Mouse (Mus musculus) hindbrain, embryonic 11.5 days (tissue): Measurements from ENCODE around the gene Gm9789. TPM values are rescaled to one million over a fixed set of nuclear protein-coding genes. Genes with fewer than 3 reads are reported as not detected.
"Not testable (repeated sequence)": the region's sequence is repeated elsewhere in the genome, so short reads cannot be mapped to it uniquely, and the experiment has no call there.

Experiments
- ATAC-seq: fragments of 200-750 bp; cut with Nextera tagmentation; 2 replicates; pipeline ENCODE4 v1.8.0; 2017; ENCODE audit warnings: mild to moderate bottlenecking, moderate TSS enrichment, moderate library complexity; ENCODE audit not compliant: low FRiP score
- DNase-seq: peaks from one replicate; pipeline ENCODE4 v3.0.0-alpha.2; 2015; ENCODE audit warnings: low spot score
- H3K27ac ChIP-seq: fragments of 300-500 bp; sonication (generic); 2 replicates; pipeline ENCODE4 v1.5.1; 2014; ENCODE audit warnings: mild to moderate bottlenecking, low read depth, low read length
- H3K27me3 ChIP-seq: fragments of 300-500 bp; sonication (generic); 2 replicates; pipeline ENCODE4 v1.6.1; 2014; ENCODE audit warnings: mild to moderate bottlenecking, low read length, moderate library complexity, mixed read lengths; ENCODE audit not compliant: control insufficient read depth, insufficient read depth
- H3K36me3 ChIP-seq: fragments of 300-500 bp; sonication (generic); 2 replicates; pipeline ENCODE4 v1.6.1; 2014; ENCODE audit warnings: mild to moderate bottlenecking, low read length, moderate library complexity, mixed read lengths; ENCODE audit not compliant: control insufficient read depth, insufficient read depth
- H3K4me1 ChIP-seq: fragments of 300-500 bp; sonication (generic); replicated peaks from 2 replicates; pipeline ENCODE4 v1.6.1; 2014; ENCODE audit warnings: low read length, mixed read lengths; ENCODE audit not compliant: control insufficient read depth, insufficient read depth
- H3K4me2 ChIP-seq: fragments of 300-500 bp; sonication (generic); replicated peaks from 2 replicates; pipeline ENCODE4 v1.6.1; 2014; ENCODE audit warnings: mild to moderate bottlenecking, low read depth, low read length
- H3K4me3 ChIP-seq: fragments of 300-500 bp; sonication (generic); 2 replicates; pipeline ENCODE4 v1.5.1; 2014; ENCODE audit warnings: low read depth, low read length
- H3K9ac ChIP-seq: fragments of 300-500 bp; sonication (generic); 2 replicates; pipeline ENCODE4 v1.6.1; 2014; ENCODE audit warnings: low read depth, low read length
- H3K9me3 ChIP-seq: fragments of 300-500 bp; sonication (generic); 2 replicates; pipeline ENCODE4 v1.6.1; 2016; ENCODE audit warnings: low read length; ENCODE audit not compliant: control insufficient read depth
- WGBS: fragments of 180-500 bp; shearing (Covaris S2); extraction: QIAGEN DNeasy Blood & Tissue Kit; methylation state at CpG from one replicate; pipeline ENCODE4 v1.1.7; 2014; 5-methylcytosine and 5-hydroxymethylcytosine counted together
- polyA plus RNA-seq: library from polyadenylated mRNA; unstranded; fragments of >200 nt; fragmentation: Nextera tagmentation; extraction: Ambion mirVana; gene quantifications from 2 replicates; pipeline ENCODE4 v1.2.1, GENCODE M21; 2014

Gene Gm9789
- polyA plus RNA-seq: not detected in 2 replicates

- Histone ChIP-seq H3K27me3 (no peaks in the 10 kb centered on the region), H3K9me3 (no peaks in the 10 kb centered on the region), H3K36me3 (no peaks in the 10 kb centered on the region), H3K27ac (no peak within 1 kb of the TSS), H3K4me1 (no peaks in the 10 kb centered on the region), H3K9ac (no peak within 1 kb of the TSS), H3K4me3 (no peak within 1 kb of the TSS), H3K4me2 (no peak within 1 kb of the TSS)
- ATAC-seq (no peak), DNase-seq (no peak)
- WGBS: 82% methylated on average over 4 of the region's 4 CpGs
These were observed at the start of gene Gm9789 for GRCm38 (mm10) chr16:89157652-89158051. Gm9789 (plus strand) TSS chr16:89157952.

- no peak within 1 kb of the TSS for H3K9ac ChIP-seq
- no peaks in the 10 kb centered on the region for H3K27me3 ChIP-seq
- H3K4me3 ChIP-seq: no peak within 1 kb of the TSS
- ATAC-seq: no peak
- no peaks in the 10 kb centered on the region for H3K36me3 ChIP-seq
- no peak for DNase-seq
- H3K9me3 ChIP-seq: no peaks in the 10 kb centered on the region
- H3K4me2 ChIP-seq: no peak within 1 kb of the TSS
- 97% methylated on average over 1 of the region's 1 CpGs for WGBS
- H3K4me1 ChIP-seq: no peaks in the 10 kb centered on the region
- no peak within 1 kb of the TSS for H3K27ac ChIP-seq
These were observed 17.2 kb upstream of the Gm9789 start, which contains the start of gene Gm6358 for GRCm38 (mm10) chr16:89140551-89140950. Gm6358 (plus strand) TSS chr16:89140851.

DNA sequence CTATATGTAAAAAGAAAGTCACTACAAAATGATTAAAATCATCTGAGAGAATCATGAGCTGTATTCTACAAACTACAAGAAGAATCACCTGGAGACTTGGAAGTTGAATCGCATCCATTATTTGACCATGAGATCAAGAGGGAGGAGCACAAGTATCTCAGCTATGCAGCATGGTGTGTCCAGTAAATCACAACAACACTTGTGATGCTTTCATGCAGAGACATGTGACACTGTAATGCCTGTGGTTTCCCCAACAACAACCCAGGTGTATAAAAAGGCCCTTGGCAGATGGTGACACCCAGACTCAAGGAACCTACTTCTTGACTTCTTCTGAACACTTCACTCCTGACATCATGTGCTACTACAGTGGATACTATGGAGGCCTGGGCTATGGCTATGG, 7.0 kb upstream of the Gm9789 start, which contains the start of gene Gm10061:
TSS of gene Gm10061 (plus strand) at position 301 of the 400 bp plus-strand sequence.
- DNase-seq (no peak), ATAC-seq (no peak)
- H3K27ac ChIP-seq: no peak within 1 kb of the TSS
- H3K4me2 ChIP-seq: no peak within 1 kb of the TSS
- H3K36me3 ChIP-seq: no peaks in the 10 kb centered on the region
- H3K27me3 ChIP-seq: no peaks in the 10 kb centered on the region
- H3K9ac ChIP-seq: no peak within 1 kb of the TSS
- H3K4me1 ChIP-seq: no peaks in the 10 kb centered on the region
- 95% methylated on average over 1 of the region's 1 CpGs for WGBS
- no peaks in the 10 kb centered on the region for H3K9me3 ChIP-seq
- no peak within 1 kb of the TSS for H3K4me3 ChIP-seq

- not testable (repeated sequence) for H3K4me3 ChIP-seq, H3K4me2 ChIP-seq, H3K27ac ChIP-seq, DNase-seq, H3K27me3 ChIP-seq, ATAC-seq, H3K9me3 ChIP-seq, H3K9ac ChIP-seq, H3K4me1 ChIP-seq, H3K36me3 ChIP-seq
These were observed 11.4 kb downstream of the Gm9789 start, which contains the start of gene Gm7735 for GRCm38 (mm10) chr16:89169190-89169589. Gm7735 (plus strand) TSS chr16:89169490.

GRCm38 (mm10) chr16:89174435-89174834, 16.7 kb downstream of the Gm9789 start, which contains the start of gene 1110057P08Rik:
1110057P08Rik (plus strand) TSS chr16:89174735.
- Histone ChIP-seq H3K27ac (no peak within 1 kb of the TSS), H3K4me3 (no peak within 1 kb of the TSS), H3K9ac (no peak within 1 kb of the TSS), H3K27me3 (no peaks in the 10 kb centered on the region), H3K4me2 (no peak within 1 kb of the TSS), H3K9me3 (no peaks in the 10 kb centered on the region), H3K36me3 (no peaks in the 10 kb centered on the region), H3K4me1 (no peaks in the 10 kb centered on the region)
- 88% methylated on average over 2 of the region's 2 CpGs for WGBS
- ATAC-seq: no peak
- no peak for DNase-seq

- Histone ChIP-seq H3K4me2 (no peak overlapping the region), H3K27ac (no peak overlapping the region), H3K9me3 (no peaks in the 10 kb centered on the region), H3K36me3 (no peaks in the 10 kb centered on the region), H3K4me3 (no peak overlapping the region), H3K27me3 (no peaks in the 10 kb centered on the region), H3K4me1 (no peaks in the 10 kb centered on the region), H3K9ac (no peak overlapping the region)
- ATAC-seq (no peak), DNase-seq (no peak)
- 87% methylated on average over 4 of the region's 4 CpGs for WGBS
These were observed 30.9 kb downstream of the Gm9789 start for GRCm38 (mm10) chr16:89188621-89189020.

DNA sequence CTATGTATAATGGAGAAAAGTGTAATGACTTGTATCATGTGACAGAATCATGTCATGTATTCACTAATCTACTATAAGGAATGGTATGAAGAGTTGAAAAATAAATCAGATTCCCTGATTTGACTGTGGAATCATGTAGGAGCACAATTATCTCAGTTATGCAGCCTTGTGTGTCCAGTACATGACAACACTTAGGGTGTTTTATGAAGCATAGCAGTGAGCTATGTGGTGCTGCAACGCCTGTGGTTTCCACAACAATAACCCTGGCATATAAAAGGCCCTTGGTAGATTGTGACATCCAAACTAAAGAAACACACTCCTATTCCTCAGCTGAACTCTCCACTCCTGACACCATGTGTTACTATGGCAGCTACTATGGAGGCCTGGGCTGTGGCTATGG, 47.8 kb downstream of the Gm9789 start, which contains the start of gene Krtap20-2:
TSS of gene Krtap20-2 (plus strand) at position 301 of the 400 bp plus-strand sequence.
- Histone ChIP-seq H3K27ac (no peak within 1 kb of the TSS), H3K9ac (no peak within 1 kb of the TSS)

More for the DNA sequence above, 47.8 kb downstream of the Gm9789 start, which contains the start of gene Krtap20-2:
- Histone ChIP-seq H3K9me3 (no peaks in the 10 kb centered on the region), H3K27me3 (no peaks in the 10 kb centered on the region), H3K4me1 (no peaks in the 10 kb centered on the region), H3K4me3 (no peak within 1 kb of the TSS), H3K4me2 (no peak within 1 kb of the TSS), H3K36me3 (no peaks in the 10 kb centered on the region)
- no peak for DNase-seq
- no peak for ATAC-seq
- 67% methylated on average over 1 of the region's 1 CpGs for WGBS

Other genes starting within 250 kb of the Gm9789 start
- not detected in 2 replicates for gene Krtap19-9b, start 225.7 kb upstream of the Gm9789 start, polyA plus RNA-seq
- not detected in 2 replicates for gene Krtap16-3, start 195.1 kb upstream of the Gm9789 start, polyA plus RNA-seq
- gene Krtap22-2, start 147.2 kb upstream of the Gm9789 start, polyA plus RNA-seq: not detected in 2 replicates
- gene Gm10229, start 142.7 kb upstream of the Gm9789 start, polyA plus RNA-seq: not detected in 2 replicates
- not detected in 2 replicates for gene Krtap6-1, start 126.3 kb upstream of the Gm9789 start, polyA plus RNA-seq
- gene Gm10228, start 116.5 kb upstream of the Gm9789 start, polyA plus RNA-seq: not detected in 2 replicates
- gene Krtap6-5, start 110.1 kb upstream of the Gm9789 start, polyA plus RNA-seq: not detected in 2 replicates
- not detected in 2 replicates for gene 1110025L11Rik, start 94.0 kb upstream of the Gm9789 start, polyA plus RNA-seq
- gene Krtap6-3, start 73.9 kb upstream of the Gm9789 start, polyA plus RNA-seq: not detected in 2 replicates
- not detected in 2 replicates for gene Gm6358, start 17.1 kb upstream of the Gm9789 start, polyA plus RNA-seq
- gene Gm10061, start 6.9 kb upstream of the Gm9789 start, polyA plus RNA-seq: not detected in 2 replicates
- not detected in 2 replicates for gene Gm7735, start 11.5 kb downstream of the Gm9789 start, polyA plus RNA-seq
- gene 1110057P08Rik, start 16.8 kb downstream of the Gm9789 start, polyA plus RNA-seq: not detected in 2 replicates
- gene Krtap20-2, start 47.9 kb downstream of the Gm9789 start, polyA plus RNA-seq: not detected in 2 replicates
- not detected in 2 replicates for gene Krtap21-1, start 245.9 kb downstream of the Gm9789 start, polyA plus RNA-seq